Mouse (Mus musculus) T-helper 2 cell (primary cell): ENCODE data around the gene Zfp811.

Source experiments
- in situ Hi-C: fragments of 300-600 bp; cut with MboI, MseI; formaldehyde crosslinking; loops from one replicate; pipeline ENCODE4 v1.15.1; 2025; ENCODE audit warnings: high pct_unique_total_duplicates

Gene Zfp811

DNA sequence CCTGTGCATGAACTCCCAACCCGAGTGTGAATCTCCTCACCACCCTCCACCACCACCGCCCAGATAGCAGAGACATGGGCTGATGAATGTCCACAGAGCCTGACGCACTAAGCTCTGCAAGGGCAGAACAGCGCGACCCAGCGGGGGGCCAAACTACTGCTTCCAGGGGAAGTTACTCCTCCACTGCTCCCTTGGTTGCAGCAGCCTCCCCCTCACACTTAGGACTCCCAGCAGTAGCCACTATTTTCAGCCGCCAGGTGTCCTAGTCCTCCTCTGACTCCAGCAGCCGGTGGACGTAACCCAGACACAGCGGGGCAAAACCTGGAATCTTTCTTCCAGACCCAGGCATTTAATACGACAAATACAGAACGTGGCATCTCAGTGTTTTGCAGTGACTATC, 56.1 kb downstream of the Zfp811 start:
- in situ Hi-C loops: no loop called here

DNA sequence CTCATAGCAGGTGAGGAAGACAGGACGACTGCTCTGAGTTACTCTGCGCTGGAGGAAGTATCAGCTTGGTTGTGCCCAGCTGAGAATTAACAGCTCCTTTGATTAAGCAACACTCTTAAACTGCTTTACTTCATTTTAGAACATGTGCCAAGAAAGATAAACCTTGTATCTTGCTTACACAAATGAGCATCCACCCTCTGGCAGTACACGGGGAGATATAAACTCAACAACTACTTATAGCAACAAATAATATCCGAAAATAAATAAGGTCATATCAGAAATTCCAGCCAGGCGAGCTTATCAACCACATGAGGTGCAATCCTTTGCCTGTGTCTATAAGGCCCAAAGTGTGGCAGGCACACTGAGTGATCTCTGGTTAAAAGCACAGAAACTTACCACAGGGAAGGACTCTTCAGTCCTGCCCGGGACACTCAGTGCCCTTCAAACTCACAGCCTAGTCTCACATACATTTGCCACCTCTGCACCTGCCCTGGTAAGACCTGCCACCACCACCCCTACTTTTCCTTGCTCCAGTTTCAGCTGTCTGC, 56.8 kb downstream of the Zfp811 start:
- in situ Hi-C loops: no loop called here

DNA sequence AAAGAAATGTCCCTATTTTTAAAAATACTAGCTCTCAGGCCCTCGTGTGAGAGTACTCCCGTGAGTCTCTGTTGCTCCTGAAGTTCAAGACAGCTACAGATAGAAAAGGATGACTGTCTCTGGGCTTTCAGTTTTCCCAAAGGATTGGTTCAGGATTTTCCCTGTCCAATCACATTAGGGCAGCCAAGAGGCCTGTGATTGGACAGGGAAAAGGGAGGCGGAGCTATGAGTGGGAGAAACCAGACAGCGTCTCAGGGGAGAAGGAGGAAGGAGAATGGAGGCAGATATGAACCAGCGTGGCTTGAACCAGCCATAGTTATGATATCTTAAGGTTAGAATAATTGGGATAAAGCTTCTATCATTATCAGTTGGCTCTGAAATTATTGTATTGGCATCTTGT, 59.1 kb downstream of the Zfp811 start:
- in situ Hi-C loops: no loop called here
